Mouse (Mus musculus): Measurements from ENCODE around the gene Abca2. TPM values are rescaled to one million over a fixed set of nuclear protein-coding genes. Genes with fewer than 3 reads are reported as not detected.
"Not testable (repeated sequence)": the region's sequence is repeated elsewhere in the genome, so short reads cannot be mapped to it uniquely, and the experiment has no call there.

Abca2 gene
- polyA plus RNA-seq, 1 experiment = 0.11 TPM

DNA sequence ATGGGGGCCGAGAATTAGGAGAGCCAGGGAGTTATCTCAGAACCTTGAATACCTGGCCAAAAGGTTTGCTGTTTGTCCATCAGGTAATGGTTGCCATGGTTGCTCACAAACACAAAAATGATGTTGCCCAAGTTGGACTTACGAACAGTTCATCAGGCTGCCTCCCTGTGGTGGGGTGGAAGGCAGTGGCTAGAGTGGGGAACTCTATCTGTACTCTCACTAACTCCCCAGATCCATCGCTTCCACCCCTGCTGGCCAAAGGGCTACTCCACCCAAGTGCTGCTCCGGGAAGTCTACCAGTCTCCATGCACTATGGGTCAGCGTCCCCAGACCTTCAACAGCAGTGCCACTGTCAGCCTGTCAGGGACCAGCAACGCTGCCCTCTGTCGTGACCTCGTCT, 29.5 kb upstream of the Abca2 start, which contains the start of gene Npdc1:
TSS of gene Npdc1 (plus strand) at position 301 of the 400 bp plus-strand sequence.
- no peak within 1 kb of the TSS for H3K4me3 ChIP-seq (replicated peaks)
- TF ChIP-seq GATA1 (IDR thresholded peaks at IDR 0.05; ENCODE audit: low read length) = no peak
- TF ChIP-seq TAL1 (IDR thresholded peaks at IDR 0.05; ENCODE audit: low read length) = no peak
- peaks cover 98% of the 10 kb centered on the region for H3K27me3 ChIP-seq (ENCODE audit: control insufficient read depth)
- H3K9me3 ChIP-seq (ENCODE audit: control insufficient read depth, low read length) = no peaks in the 10 kb centered on the region
- no peaks in the 10 kb centered on the region for H3K36me3 ChIP-seq (ENCODE audit: control insufficient read depth)
- H3K4me1 ChIP-seq (ENCODE audit: control insufficient read depth) = peaks cover 18% of the 10 kb centered on the region

DNA sequence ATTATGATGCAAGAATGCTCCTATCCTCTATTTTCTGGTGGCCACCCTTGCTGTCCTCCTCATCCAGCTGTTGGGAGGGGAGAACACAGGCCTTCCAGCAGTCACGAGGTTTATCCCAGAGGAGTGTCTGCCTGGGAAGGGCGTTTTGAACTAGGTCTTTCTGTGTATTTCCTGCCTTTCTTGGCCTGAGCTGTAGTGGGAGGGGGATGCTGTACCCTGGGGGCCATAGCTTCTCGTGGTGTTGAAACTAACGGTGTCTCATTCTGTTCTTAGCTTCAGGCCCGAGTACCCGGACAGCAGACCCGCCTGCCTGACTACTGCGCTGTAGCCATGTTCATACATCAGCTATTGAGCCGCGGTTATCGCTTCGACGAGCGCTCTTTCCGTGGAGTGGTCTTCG, 28.2 kb upstream of the Abca2 start:
- Histone ChIP-seq H3K4me3 (replicated peaks) (no peak overlapping the region), H3K9me3 (ENCODE audit: control insufficient read depth, low read length) (no peaks in the 10 kb centered on the region), H3K27me3 (ENCODE audit: control insufficient read depth) (peaks cover 95% of the 10 kb centered on the region), H3K4me1 (ENCODE audit: control insufficient read depth) (peaks cover 18% of the 10 kb centered on the region), H3K36me3 (ENCODE audit: control insufficient read depth) (no peaks in the 10 kb centered on the region)
- no peak for TF ChIP-seq GATA1 (IDR thresholded peaks at IDR 0.05; ENCODE audit: low read length)
- no peak for TF ChIP-seq TAL1 (IDR thresholded peaks at IDR 0.05; ENCODE audit: low read length)

DNA sequence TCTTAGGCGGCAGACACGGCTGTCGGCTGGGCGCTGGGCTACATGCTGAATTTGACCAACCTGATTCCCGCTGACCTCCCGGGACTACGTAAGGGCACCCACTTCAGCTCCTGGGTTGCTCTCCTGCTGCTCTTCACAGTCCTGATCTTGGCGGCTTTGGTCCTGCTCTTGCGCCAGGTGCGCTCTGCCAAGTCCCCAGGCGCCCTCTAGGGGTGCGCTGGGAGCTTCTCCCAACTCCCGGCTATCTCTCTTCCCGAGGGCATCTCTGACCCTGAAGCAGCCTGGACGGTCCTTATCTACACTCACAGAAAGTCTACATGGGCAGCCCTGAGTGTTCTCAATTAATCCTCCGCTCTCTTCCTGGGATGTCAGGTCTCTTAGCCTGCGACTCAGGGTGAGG, 27.7 kb upstream of the Abca2 start:
- peaks cover 14% of the 10 kb centered on the region for H3K4me1 ChIP-seq (ENCODE audit: control insufficient read depth)
- peaks cover 94% of the 10 kb centered on the region for H3K27me3 ChIP-seq (ENCODE audit: control insufficient read depth)
- H3K4me3 ChIP-seq (replicated peaks) = no peak overlapping the region
- TF ChIP-seq GATA1 (IDR thresholded peaks at IDR 0.05; ENCODE audit: low read length) (no peak), TAL1 (IDR thresholded peaks at IDR 0.05; ENCODE audit: low read length) (no peak)
- H3K9me3 ChIP-seq (ENCODE audit: control insufficient read depth, low read length) = no peaks in the 10 kb centered on the region
- H3K36me3 ChIP-seq (ENCODE audit: control insufficient read depth) = no peaks in the 10 kb centered on the region

DNA sequence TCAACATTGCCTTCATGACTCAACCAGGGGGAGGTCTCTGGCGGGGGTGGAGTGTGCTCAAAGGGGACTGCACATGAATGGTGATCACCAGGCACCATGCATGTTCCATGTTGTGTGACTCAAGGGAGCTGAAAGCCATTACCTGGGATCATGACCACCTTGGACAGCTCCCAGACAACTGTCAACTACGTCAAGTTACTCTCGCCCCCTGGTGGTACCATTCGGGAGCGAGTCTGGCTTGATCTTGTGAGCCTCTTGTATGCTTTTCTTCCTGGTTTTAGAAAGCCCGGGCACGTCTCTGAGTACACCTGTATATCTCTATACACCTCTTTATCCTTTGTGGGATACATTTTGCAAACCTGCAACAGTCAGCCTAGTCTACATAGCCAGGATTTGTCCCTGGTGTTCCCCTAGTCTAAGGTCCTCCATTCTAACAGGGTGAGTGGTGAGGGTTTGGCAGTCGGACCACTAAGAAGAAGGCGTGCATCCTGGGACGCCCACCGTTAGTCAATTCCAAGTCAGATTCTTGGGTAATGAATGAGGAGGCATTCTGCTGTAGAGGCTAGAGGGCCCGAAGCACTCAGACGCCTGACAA, 26.0 kb upstream of the Abca2 start:
- Histone ChIP-seq H3K27me3 (ENCODE audit: control insufficient read depth) (peaks cover 83% of the 10 kb centered on the region), H3K4me1 (ENCODE audit: control insufficient read depth) (peaks cover 8% of the 10 kb centered on the region), H3K36me3 (ENCODE audit: control insufficient read depth) (no peaks in the 10 kb centered on the region), H3K4me3 (replicated peaks) (no peak overlapping the region), H3K9me3 (ENCODE audit: control insufficient read depth, low read length) (no peaks in the 10 kb centered on the region)
- TF ChIP-seq TAL1 (IDR thresholded peaks at IDR 0.05; ENCODE audit: low read length) = no peak
- no peak for TF ChIP-seq GATA1 (IDR thresholded peaks at IDR 0.05; ENCODE audit: low read length)

DNA sequence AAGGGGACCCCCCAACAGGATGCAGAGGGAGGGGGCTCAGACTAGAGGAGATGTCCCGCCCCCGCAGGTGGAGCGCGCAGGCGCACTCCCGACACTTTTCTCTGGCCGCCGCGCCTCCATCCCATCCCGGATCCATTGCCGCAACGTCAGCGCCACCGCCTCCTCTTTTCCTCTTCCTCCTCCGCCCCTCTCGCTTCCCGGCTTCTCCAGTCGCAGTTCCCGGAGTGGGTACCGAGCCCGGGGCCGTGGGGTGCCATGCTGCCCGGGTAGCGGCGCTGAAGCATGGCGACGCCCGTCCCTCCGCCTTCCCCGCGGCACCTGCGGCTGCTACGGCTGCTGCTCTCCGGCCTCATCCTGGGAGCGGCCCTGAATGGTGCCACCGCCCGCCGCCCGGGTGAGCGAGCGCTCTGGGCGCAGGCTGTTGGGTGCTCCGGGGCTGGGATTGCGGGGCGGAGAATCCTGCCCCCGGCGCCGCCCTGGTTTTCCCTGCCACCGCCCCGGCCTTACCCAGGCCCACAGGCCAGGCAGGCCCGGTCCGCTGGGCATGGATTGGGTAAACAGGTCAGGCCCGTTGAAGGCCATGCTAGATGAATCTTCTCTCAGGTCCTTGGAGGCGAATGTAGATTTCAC, 25.4 kb upstream of the Abca2 start:
- H3K4me3 ChIP-seq (replicated peaks) = peak overlapping the region; percentile 34
- no peaks in the 10 kb centered on the region for H3K9me3 ChIP-seq (ENCODE audit: control insufficient read depth, low read length)
- H3K36me3 ChIP-seq (ENCODE audit: control insufficient read depth) = no peaks in the 10 kb centered on the region
- H3K4me1 ChIP-seq (ENCODE audit: control insufficient read depth) = peaks cover 8% of the 10 kb centered on the region
- no peak for TF ChIP-seq GATA1 (IDR thresholded peaks at IDR 0.05; ENCODE audit: low read length)
- TF ChIP-seq TAL1 (IDR thresholded peaks at IDR 0.05; ENCODE audit: low read length) = no peak
- H3K27me3 ChIP-seq (ENCODE audit: control insufficient read depth) = peaks cover 77% of the 10 kb centered on the region

DNA sequence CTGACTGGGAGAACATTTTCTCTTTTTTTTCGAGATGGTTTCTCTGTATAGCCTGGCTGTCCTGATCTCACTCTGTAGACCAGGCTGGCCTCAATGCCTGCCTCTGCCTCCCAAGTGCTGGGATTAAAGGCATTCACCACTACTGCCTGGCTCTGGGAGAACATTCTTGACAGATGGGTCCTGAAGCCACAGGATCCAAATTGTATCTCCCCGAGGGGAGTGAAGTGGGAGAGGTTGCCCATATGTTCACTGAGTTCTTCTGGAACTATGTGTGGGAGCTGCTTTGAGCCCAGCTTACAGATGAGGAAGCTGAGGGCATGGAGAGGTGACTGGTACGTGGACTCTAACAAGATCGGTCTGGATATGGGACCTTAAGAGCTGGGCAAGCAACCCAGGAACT, 24.5 kb upstream of the Abca2 start:
- H3K36me3 ChIP-seq (ENCODE audit: control insufficient read depth) = no peaks in the 10 kb centered on the region
- no peaks in the 10 kb centered on the region for H3K9me3 ChIP-seq (ENCODE audit: control insufficient read depth, low read length)
- no peak overlapping the region for H3K4me3 ChIP-seq (replicated peaks)
- no peak for TF ChIP-seq GATA1 (IDR thresholded peaks at IDR 0.05; ENCODE audit: low read length)
- TF ChIP-seq TAL1 (IDR thresholded peaks at IDR 0.05; ENCODE audit: low read length) = no peak
- peaks cover 71% of the 10 kb centered on the region for H3K27me3 ChIP-seq (ENCODE audit: control insufficient read depth)
- peaks cover 8% of the 10 kb centered on the region for H3K4me1 ChIP-seq (ENCODE audit: control insufficient read depth)

DNA sequence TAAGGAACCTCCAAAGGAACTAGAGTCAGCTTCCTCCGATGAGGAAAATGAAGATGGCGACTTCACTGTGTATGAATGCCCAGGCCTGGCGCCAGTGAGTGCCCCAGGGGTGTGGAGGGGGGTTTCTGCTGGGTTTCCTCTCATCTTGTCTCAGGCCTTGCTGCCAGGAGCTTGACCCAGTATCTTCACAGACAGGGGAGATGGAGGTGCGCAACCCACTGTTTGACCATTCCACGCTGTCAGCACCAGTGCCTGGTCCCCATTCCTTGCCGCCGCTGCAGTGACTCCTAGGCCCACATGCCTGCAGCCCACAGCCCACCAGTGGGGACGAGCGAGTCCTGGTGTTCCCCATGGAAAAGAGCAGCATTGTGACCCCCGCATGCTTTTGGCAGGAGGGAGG, 19.6 kb upstream of the Abca2 start:
- H3K36me3 ChIP-seq (ENCODE audit: control insufficient read depth) = no peaks in the 10 kb centered on the region
- H3K4me3 ChIP-seq (replicated peaks) = no peak overlapping the region
- H3K4me1 ChIP-seq (ENCODE audit: control insufficient read depth) = no peaks in the 10 kb centered on the region
- no peak for TF ChIP-seq TAL1 (IDR thresholded peaks at IDR 0.05; ENCODE audit: low read length)
- TF ChIP-seq GATA1 (IDR thresholded peaks at IDR 0.05; ENCODE audit: low read length) = no peak
- H3K9me3 ChIP-seq (ENCODE audit: control insufficient read depth, low read length) = no peaks in the 10 kb centered on the region
- peaks cover 24% of the 10 kb centered on the region for H3K27me3 ChIP-seq (ENCODE audit: control insufficient read depth)

DNA sequence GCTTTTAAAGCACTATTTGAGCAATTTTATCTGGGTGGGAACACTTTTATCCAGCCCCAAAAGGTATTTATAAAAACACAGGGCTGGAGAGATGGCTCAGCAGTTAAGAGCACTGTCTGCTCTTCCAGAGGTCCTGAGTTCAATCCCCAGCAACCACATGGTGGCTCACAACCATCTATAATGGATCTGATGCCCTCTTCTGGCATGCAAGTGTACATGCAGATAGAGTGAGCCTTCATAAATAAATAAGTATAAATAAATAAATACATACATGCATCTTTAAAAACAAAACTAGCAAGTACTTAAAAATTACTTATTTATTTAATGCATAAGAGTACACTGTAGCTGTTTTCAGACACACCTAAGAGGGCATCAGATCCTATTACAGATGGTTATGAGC, 15.1 kb upstream of the Abca2 start:
- not testable (repeated sequence) for H3K4me3 ChIP-seq (replicated peaks); H3K27me3 ChIP-seq (ENCODE audit: control insufficient read depth); H3K36me3 ChIP-seq (ENCODE audit: control insufficient read depth); H3K9me3 ChIP-seq (ENCODE audit: control insufficient read depth, low read length); H3K4me1 ChIP-seq (ENCODE audit: control insufficient read depth)

DNA sequence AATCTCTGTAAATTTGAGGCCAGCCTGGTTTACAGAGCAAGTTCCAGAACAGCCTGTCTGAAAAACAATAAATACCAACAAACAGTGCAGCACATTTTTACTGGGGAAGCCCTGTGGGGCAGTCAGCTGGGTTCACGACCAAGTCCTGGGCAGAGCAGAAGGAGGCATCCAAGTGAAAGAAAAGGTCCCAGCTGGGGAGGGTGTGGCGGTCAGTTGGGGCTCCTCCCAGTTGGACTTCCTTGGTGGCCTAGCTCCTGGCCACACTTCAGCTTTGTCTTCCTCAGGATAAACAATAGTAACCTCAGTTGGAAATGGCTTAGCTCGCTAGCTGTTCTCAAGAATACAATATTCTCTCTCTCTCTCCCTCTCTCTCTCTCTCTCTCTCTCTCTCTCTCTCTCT, 11.1 kb upstream of the Abca2 start:
- H3K27me3 ChIP-seq (ENCODE audit: control insufficient read depth) = no peaks in the 10 kb centered on the region; the same call in none of the 2 replicates
- no peak overlapping the region for H3K4me3 ChIP-seq (replicated peaks)
- H3K9me3 ChIP-seq (ENCODE audit: control insufficient read depth, low read length) = peaks cover 7% of the 10 kb centered on the region
- no peaks in the 10 kb centered on the region for H3K36me3 ChIP-seq (ENCODE audit: control insufficient read depth)
- H3K4me1 ChIP-seq (ENCODE audit: control insufficient read depth) = no peaks in the 10 kb centered on the region
- TF ChIP-seq GATA1 (IDR thresholded peaks at IDR 0.05; ENCODE audit: low read length) (no peak), TAL1 (IDR thresholded peaks at IDR 0.05; ENCODE audit: low read length) (no peak)

DNA sequence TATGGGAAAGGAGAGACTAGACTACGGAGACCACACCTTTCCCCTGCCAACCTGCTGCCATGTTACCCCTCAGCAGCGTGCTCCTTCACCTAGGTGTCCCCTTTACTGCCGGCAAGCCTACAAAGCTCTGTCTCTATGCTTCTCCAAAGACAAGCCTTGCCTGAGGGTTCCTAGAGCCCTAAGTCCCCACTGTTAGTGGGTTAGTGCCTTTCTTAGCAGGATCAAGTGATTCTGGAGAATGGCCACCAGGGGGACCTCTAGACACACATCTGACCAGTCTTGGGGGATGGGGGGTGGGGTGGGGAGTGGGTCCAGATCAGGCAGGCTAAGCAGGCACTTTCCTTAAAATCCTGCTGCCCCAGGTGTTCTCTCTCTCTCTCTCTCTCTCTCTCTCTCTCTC, 6.6 kb upstream of the Abca2 start:
- Histone ChIP-seq H3K27me3 (ENCODE audit: control insufficient read depth) (peaks cover 14% of the 10 kb centered on the region), H3K4me3 (replicated peaks) (no peak overlapping the region)
- TF ChIP-seq TAL1 (IDR thresholded peaks at IDR 0.05; ENCODE audit: low read length) = no peak
- TF ChIP-seq GATA1 (IDR thresholded peaks at IDR 0.05; ENCODE audit: low read length) = no peak

More for the DNA sequence above, 6.6 kb upstream of the Abca2 start:
- no peaks in the 10 kb centered on the region for H3K36me3 ChIP-seq (ENCODE audit: control insufficient read depth)
- no peaks in the 10 kb centered on the region for H3K4me1 ChIP-seq (ENCODE audit: control insufficient read depth)
- H3K9me3 ChIP-seq (ENCODE audit: control insufficient read depth, low read length) = peaks cover 7% of the 10 kb centered on the region

All from erythroblast, embryonic 14.5 days (primary cell).